Mouse (Mus musculus): Measurements from ENCODE around the gene Zdhhc4. TPM values are rescaled to one million over a fixed set of nuclear protein-coding genes. Genes with fewer than 3 reads are reported as not detected.
A peak's percentile ranks its signal among the peaks of the same experiment; 100 is the strongest.

The Zdhhc4 gene
- total RNA-seq, 2 experiments from 2014 or later = 42.5 to 42.8 TPM

GRCm38 (mm10) chr5:143335089-143335460 lies 6.0 kb upstream of the Zdhhc4 start:
- intact Hi-C loops (cut with DNase I) = loop anchor here (5.0 kb wide), 1 partner anchor 87 kb away; no protein-coding TSS in a partner anchor

GRCm38 (mm10) chr5:143334418-143335088 lies 5.5 kb upstream of the Zdhhc4 start:
- intact Hi-C loops (cut with DNase I) = loop anchor here (5.0 kb wide), 1 partner anchor 88 kb away; no protein-coding TSS in a partner anchor
- no peak for DNase-seq (ENCODE audit: extremely low spot score in 1 of 2, low spot score in 2 of 2)

More at GRCm38 (mm10) chr5:143335089-143335460, 6.0 kb upstream of the Zdhhc4 start:
- DNase-seq (ENCODE audit: extremely low spot score in 1 of 2, low spot score in 2 of 2) = no peak

DNA sequence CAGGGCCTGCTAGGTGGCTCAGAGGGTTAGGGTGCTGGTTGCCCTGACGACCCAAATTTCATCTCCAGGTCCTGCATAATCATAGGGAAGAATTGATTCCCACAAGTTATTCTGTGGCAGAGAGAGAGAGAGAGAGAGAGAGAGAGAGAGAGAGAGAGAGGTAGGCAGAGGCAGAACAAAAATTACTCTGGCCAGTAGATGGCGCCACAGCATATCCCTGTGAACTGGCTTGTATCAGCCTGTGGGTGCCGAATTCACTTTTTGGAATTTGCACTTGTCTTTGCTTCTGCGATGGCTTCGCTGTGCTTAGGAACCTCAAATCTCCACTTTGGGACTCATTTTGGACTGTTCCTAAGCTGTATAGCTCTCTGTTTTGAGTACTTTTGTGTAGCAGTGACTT lies 4.8 kb upstream of the Zdhhc4 start:
- intact Hi-C loops (cut with DNase I) = no loop called here
- DNase-seq (ENCODE audit: extremely low spot score in 1 of 2, low spot score in 2 of 2) = peak; percentile 79 to 86

DNA sequence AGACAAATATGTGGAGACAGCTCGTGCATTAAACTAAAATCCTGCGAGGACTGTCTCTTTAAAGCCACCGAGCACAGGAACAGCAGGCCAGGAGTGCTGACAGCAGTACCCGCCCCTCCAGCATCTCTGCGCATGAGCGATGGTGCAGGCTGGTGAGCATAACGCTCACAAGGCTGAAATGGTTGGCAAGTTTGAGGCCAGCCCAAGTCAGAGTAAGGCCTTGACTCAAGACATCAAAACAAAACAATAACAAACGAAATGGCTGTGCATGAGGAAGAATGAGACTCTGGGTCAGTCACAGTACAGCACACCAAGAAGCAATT lies 11.8 kb downstream of the Zdhhc4 start:
- no peak for DNase-seq (ENCODE audit: extremely low spot score in 1 of 2, low spot score in 2 of 2)
- intact Hi-C loops (cut with DNase I) = no loop called here

DNA sequence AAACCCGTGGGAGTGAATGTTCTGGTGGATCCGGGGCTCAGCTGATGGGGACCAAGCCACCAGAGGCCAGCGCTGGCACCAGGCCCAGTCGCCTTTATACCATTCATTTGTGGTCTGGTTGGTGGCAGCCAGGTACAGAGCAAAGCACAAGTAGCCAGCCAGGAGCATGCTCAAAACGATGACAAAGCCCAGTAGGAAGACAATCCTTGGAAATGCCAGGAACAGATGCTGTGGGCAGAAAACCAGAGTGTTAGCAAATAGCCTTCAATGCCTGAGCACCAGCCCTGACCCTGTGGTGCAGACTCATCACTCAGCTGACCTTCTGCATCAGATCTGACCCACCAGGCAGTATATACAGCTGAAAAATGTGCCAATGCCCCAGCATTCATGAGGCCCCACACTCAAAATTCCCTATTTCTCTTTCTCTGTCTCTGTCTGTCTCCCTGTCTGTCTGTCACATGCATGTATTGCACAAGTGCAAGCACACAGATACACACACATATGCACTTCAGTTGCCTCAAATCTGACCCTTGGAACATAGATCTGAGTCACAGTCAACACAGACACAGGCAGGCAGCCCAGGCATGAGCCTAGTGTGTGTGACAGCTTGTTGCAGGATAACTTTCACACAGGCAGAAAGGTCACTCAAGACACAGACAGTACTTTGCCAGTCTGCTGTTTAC lies 12.3 kb downstream of the Zdhhc4 start:
- intact Hi-C loops (cut with DNase I) = no loop called here
- no peak for DNase-seq (ENCODE audit: extremely low spot score in 1 of 2, low spot score in 2 of 2)

GRCm38 (mm10) chr5:143315514-143315888 lies 13.6 kb downstream of the Zdhhc4 start:
- DNase-seq (ENCODE audit: extremely low spot score in 1 of 2, low spot score in 2 of 2) = no peak

GRCm38 (mm10) chr5:143314730-143315513 lies 14.1 kb downstream of the Zdhhc4 start, which contains the start of gene E130309D02Rik:
E130309D02Rik (minus strand) TSS chr5:143315360.
- intact Hi-C loops (cut with DNase I) = no loop called here
- DNase-seq (ENCODE audit: extremely low spot score in 1 of 2, low spot score in 2 of 2) = peak; percentile 75 to 93

More at GRCm38 (mm10) chr5:143315514-143315888, 13.6 kb downstream of the Zdhhc4 start:
- intact Hi-C loops (cut with DNase I) = no loop called here

GRCm38 (mm10) chr5:143314183-143314729 lies 14.8 kb downstream of the Zdhhc4 start:
- DNase-seq (ENCODE audit: extremely low spot score in 1 of 2, low spot score in 2 of 2) = no peak
- intact Hi-C loops (cut with DNase I) = no loop called here

DNA sequence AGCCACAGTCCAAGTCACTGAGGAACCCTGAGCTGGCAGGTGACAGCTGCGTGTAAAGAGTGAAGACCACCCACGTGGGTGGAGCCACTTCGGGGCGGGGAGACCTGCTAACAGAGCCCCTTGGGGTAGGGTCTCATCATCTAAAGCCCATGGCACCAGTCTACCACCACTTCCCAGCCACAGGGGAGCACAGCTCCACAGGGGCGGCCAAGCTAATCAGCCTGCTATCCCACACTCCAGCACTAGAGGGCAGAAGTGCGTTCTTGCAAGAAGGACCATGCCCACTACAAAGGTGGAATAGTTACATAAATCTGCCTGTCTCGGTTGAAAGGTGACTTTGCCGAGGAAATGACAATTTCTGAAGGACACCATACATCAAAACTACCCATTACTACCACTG lies 17.2 kb downstream of the Zdhhc4 start:
- intact Hi-C loops (cut with DNase I) = no loop called here
- DNase-seq (ENCODE audit: extremely low spot score in 1 of 2, low spot score in 2 of 2) = peak; percentile 56 to 83

GRCm38 (mm10) chr5:143309916-143310315 lies 19.1 kb downstream of the Zdhhc4 start:
- intact Hi-C loops (cut with DNase I) = loop anchor here (5.0 kb wide), 1 partner anchor 73 kb away; the partner anchor contains the start of gene Zfp12

GRCm38 (mm10) chr5:143308825-143309224 lies 20.2 kb downstream of the Zdhhc4 start:
- intact Hi-C loops (cut with DNase I) = loop anchor here (5.0 kb wide), 1 partner anchor 72 kb away; the partner anchor contains the start of gene Zfp12
- DNase-seq (ENCODE audit: extremely low spot score in 1 of 2, low spot score in 2 of 2) = no peak

More at GRCm38 (mm10) chr5:143309916-143310315, 19.1 kb downstream of the Zdhhc4 start:
- DNase-seq (ENCODE audit: extremely low spot score in 1 of 2, low spot score in 2 of 2) = no peak

DNA sequence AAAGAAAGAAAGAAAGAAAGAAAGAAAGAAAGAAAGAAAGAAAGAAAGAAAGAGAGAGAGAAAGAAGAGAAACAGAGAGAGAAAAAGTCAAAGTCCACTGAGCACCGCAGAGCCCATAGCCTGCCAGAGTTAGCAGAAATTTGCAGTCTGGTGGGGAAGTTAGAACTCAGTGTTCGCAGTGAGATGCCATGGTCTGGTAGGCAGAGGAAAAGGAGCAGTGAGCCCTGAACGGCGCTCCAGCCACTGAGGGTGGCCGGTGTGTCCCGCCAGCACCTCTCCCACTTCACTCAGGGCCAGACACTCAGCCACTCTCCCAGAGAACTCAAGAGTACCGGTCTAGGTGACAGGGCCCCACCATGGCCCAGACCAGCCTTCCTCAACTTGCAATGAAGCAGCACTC lies 24.8 kb downstream of the Zdhhc4 start:
- DNase-seq (ENCODE audit: extremely low spot score in 1 of 2, low spot score in 2 of 2) = no peak
- intact Hi-C loops (cut with DNase I) = no loop called here

- DNase-seq (ENCODE audit: extremely low spot score in 1 of 2, low spot score in 2 of 2) = no peak
- intact Hi-C loops (cut with DNase I) = no loop called here
Observed at GRCm38 (mm10) chr5:143301296-143301695, 27.8 kb downstream of the Zdhhc4 start.

GRCm38 (mm10) chr5:143299686-143300085 lies 29.4 kb downstream of the Zdhhc4 start:
- intact Hi-C loops (cut with DNase I) = loop anchor here (10.0 kb wide), 1 partner anchor 125 kb away; no protein-coding TSS in a partner anchor
- DNase-seq (ENCODE audit: extremely low spot score in 1 of 2, low spot score in 2 of 2) = peak in 1 of 2 experiments; percentile 59

GRCm38 (mm10) chr5:143298391-143298790 lies 30.7 kb downstream of the Zdhhc4 start:
- DNase-seq (ENCODE audit: extremely low spot score in 1 of 2, low spot score in 2 of 2) = no peak
- intact Hi-C loops (cut with DNase I) = loop anchor here (10.0 kb wide), 1 partner anchor 124 kb away; no protein-coding TSS in a partner anchor

DNA sequence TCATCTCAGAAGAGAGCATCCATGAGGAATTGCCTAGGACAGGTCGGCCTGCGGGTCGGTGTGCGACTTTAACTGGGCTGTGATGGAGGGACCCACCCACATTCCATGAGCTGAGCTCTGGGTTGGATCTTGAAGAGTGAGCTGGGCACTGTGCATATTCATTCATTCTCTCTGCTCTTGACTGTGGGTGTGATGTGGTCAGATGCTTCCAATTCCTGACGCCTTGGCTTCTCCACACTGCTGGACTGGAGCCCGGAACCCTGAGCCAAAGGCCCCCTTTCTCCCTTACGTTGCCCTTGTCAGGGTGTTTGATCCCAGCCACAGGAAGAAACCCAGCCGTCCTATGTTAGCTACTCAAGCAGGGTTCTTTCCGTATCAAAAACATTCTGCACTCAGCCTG lies 31.1 kb downstream of the Zdhhc4 start:
- DNase-seq (ENCODE audit: extremely low spot score in 1 of 2, low spot score in 2 of 2) = no peak
- intact Hi-C loops (cut with DNase I) = loop anchor here (10.0 kb wide), 1 partner anchor 123 kb away; no protein-coding TSS in a partner anchor

DNA sequence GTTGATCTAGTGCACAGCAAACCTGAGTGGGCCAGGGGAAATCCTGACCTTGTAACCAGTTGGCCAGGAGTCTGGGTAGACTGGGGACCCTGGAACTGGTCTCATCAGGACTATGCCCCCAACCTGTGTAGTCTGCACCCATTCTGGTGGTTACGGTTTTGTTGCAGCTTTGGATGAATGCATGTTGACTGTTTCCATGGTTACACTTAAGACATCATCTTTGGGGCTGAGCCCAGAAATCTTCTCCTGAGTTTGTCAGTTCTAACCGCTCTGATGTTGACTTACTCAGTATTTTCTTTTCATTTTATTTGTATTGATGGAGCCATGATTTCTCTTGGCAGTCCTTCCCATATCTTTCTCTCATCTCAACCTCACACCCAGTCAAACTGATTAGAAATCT lies 33.7 kb downstream of the Zdhhc4 start:
- no peak for DNase-seq (ENCODE audit: extremely low spot score in 1 of 2, low spot score in 2 of 2)
- intact Hi-C loops (cut with DNase I) = loop anchor here (10.0 kb wide), 1 partner anchor 121 kb away; no protein-coding TSS in a partner anchor

DNA sequence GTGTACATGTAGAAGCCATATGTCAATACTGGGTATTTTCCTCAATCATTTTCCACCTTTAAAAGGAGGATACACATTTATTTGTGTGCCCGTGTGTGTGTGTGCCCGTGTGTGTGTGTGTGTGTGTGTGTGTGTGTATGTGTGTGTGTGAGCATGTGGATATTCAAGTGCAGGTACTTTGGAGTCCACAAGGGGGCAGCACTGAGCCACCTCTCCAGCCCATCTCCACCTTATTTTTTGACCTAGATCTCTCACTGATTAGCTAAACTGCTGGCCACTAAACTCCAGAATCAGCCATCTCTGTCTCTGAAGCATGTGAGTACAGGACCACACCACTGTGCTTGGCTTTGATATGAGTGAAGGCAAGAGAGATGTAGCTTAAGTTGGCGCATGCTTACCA lies 34.2 kb downstream of the Zdhhc4 start:
- intact Hi-C loops (cut with DNase I) = loop anchor here (10.0 kb wide), 1 partner anchor 120 kb away; no protein-coding TSS in a partner anchor
- no peak for DNase-seq (ENCODE audit: extremely low spot score in 1 of 2, low spot score in 2 of 2)

DNA sequence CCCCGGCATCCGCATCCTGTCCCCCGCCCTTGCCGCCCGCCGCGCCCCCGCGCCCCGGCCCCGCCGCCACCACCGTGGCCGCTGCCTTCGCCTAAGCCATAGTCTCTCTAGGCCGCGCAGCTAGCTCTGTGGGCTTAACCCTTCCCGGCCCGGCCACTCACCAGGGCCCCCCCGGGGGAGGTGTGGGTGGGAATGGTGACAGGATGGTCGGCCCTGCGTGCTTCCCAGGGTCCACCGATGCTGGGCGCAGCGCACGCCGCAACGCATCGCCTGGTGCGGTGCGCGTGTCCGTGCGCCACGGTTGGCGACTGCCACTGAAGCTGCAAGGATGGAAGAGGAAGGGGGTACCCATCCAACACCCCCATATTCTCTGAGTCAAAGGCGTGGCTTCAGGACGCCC lies 35.7 kb downstream of the Zdhhc4 start, which contains the start of gene Zfp853:
Zfp853 (minus strand) TSS at position 220 of the 400 bp plus-strand sequence.
- intact Hi-C loops (cut with DNase I) = loop anchor here (10.0 kb wide), 1 partner anchor 119 kb away; no protein-coding TSS in a partner anchor
- DNase-seq (ENCODE audit: extremely low spot score in 1 of 2, low spot score in 2 of 2) = peak in 1 of 2 experiments; percentile 73

All from left cerebral cortex, postnatal 10 days (tissue).